Mouse (Mus musculus): ENCODE measurements around the gene Neil3.

DNA sequence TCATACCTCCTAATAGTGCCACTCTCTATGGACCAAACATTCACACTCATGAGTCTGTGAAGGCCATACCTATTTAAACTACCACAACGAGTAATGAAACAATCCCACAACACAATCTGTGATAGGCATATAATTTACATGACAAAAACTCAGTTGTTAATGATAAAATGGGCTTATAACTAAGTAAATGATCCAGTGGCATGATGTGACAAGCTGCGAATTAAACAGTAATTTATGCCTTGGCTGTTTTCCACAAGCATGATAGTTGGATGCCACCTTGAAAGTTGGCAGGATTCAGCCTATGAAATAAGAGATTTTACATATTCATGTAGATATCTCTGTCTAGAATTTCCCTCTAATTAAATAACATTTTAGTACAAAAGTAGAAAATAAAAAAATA is 99.3 kb downstream of the Neil3 start:
- no peak for TF ChIP-seq CTCF (IDR thresholded peaks at IDR 0.05; ENCODE audit: extremely low read depth, insufficient read depth, low read length)
- no peak for TF ChIP-seq POLR2A (IDR thresholded peaks at IDR 0.05; ENCODE audit: extremely low read depth, insufficient read depth, low read length)

Data from cortical plate, adult 2 months (tissue).